Mouse (Mus musculus) olfactory bulb, adult 2 months (tissue): Measurements from ENCODE around the gene Dcaf12.

Experiments
- CTCF ChIP-seq: fragments of 200-500 bp; IDR thresholded peaks from 2 replicates; pipeline ENCODE4 v1.5.1; 2012; ENCODE audit warnings: low read depth, mild to moderate bottlenecking, low read length, moderate library complexity; ENCODE audit not compliant: insufficient read depth
- POLR2A ChIP-seq: fragments of 200-500 bp; IDR thresholded peaks from 2 replicates; pipeline ENCODE4 v1.6.1; 2012; ENCODE audit warnings: mild to moderate bottlenecking, low read depth, low read length, moderate library complexity; ENCODE audit not compliant: insufficient read depth

DNA sequence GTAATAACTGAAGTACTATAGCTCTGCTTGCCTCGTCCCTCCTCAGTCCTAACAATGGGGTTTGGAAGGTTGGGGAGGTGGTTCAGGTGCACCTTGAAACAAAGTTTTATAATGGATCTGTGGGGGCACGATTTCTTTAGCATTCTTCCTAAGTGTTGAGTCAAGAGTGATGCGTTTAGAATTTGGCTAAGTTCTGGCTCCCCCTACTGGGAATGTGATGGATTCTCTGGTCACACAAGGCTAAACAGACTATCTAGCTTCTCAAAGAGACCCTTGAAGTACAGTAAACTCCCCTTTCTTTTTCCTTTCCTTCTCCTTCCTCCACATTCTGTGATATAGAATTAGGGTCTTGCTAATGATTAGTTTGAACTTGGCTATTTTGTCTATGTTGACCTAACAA is 28.3 kb downstream of the Dcaf12 start:
- TF ChIP-seq POLR2A (no peak), CTCF (no peak)
